Mouse (Mus musculus) embryonic facial prominence, embryonic 11.5 days (tissue): Measurements from ENCODE around the gene Pycr1. TPM values are rescaled to one million over a fixed set of nuclear protein-coding genes. Genes with fewer than 3 reads are reported as not detected.

Experiments
- ATAC-seq: fragments of 200-750 bp; cut with Nextera tagmentation; replicated peaks from 2 replicates; pipeline ENCODE4 v1.8.0; 2017; ENCODE audit warnings: low read depth; ENCODE audit not compliant: insufficient number of reproducible peaks, low FRiP score, low TSS enrichment
- DNase-seq: peaks from one replicate; pipeline ENCODE4 v3.0.0-alpha.2; 2015; ENCODE audit warnings: low spot score
- H3K27ac ChIP-seq: fragments of 300-500 bp; sonication (generic); replicated peaks from 2 replicates; pipeline ENCODE4 v1.5.1; 2014; ENCODE audit warnings: mild to moderate bottlenecking, low read depth, low read length, control low read depth
- H3K27me3 ChIP-seq: fragments of 300-500 bp; sonication (generic); 2 replicates; pipeline ENCODE4 v1.6.1; 2014; ENCODE audit warnings: mild to moderate bottlenecking, low read length, moderate library complexity, mixed read lengths; ENCODE audit not compliant: control insufficient read depth, insufficient read depth
- H3K36me3 ChIP-seq: fragments of 300-500 bp; sonication (generic); replicated peaks from 2 replicates; pipeline ENCODE4 v1.6.1; 2014; ENCODE audit warnings: low read depth, mild to moderate bottlenecking, low read length, moderate library complexity, mixed read lengths; ENCODE audit not compliant: control insufficient read depth, insufficient read depth
- H3K4me1 ChIP-seq: fragments of 300-500 bp; sonication (generic); 2 replicates; pipeline ENCODE4 v1.6.1; 2014; ENCODE audit warnings: low read length, mixed read lengths; ENCODE audit not compliant: control insufficient read depth, insufficient read depth
- H3K4me2 ChIP-seq: fragments of 300-500 bp; sonication (generic); 2 replicates; pipeline ENCODE4 v1.6.1; 2014; ENCODE audit warnings: low read depth, mild to moderate bottlenecking, control low read depth, low read length, moderate library complexity
- H3K4me3 ChIP-seq: fragments of 300-500 bp; sonication (generic); 2 replicates; pipeline ENCODE4 v1.5.1; 2014; ENCODE audit warnings: low read depth, low read length, control low read depth
- H3K9ac ChIP-seq: fragments of 300-500 bp; sonication (generic); replicated peaks from 2 replicates; pipeline ENCODE4 v1.6.1; 2014; ENCODE audit warnings: mild to moderate bottlenecking, control low read depth, low read length
- H3K9me3 ChIP-seq: fragments of 300-500 bp; sonication (generic); replicated peaks from 2 replicates; pipeline ENCODE4 v1.6.1; 2016; ENCODE audit warnings: mild to moderate bottlenecking, low read length, inconsistent platforms, mixed read lengths; ENCODE audit not compliant: control insufficient read depth
- WGBS: fragments of 180-500 bp; shearing (Covaris S2); extraction: QIAGEN DNeasy Blood & Tissue Kit; methylation state at CpG from one replicate; pipeline ENCODE4 v1.1.7; 2014; 5-methylcytosine and 5-hydroxymethylcytosine counted together
- polyA plus RNA-seq: library from polyadenylated mRNA; unstranded; fragments of >200 nt; fragmentation: Nextera tagmentation; extraction: Ambion mirVana; gene quantifications from 2 replicates; pipeline ENCODE4 v1.2.1, GENCODE M21; 2014

Gene Pycr1
- polyA plus RNA-seq, 1 experiment from 2014 or later = 27.1 TPM

DNA sequence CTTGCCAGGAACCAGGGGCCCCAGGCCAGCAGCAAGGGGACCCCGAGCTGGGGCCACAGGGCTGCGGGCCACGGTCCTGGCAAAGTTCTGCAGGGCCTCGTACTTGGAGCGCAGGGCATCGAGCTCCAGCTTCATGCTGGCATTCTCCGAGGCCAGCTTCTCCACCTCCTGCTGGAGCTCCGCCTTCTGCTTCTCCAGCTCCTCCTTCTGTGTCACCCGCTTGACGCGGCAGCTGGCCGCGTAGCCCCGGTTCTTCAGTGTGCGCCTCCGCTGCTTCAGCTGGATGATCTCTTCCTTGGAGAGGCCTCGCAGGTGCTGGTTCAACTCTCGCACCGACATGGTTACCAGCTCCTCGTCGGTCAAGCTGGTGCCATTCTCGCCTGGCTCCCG, 14.2 kb downstream of the Pycr1 start:
- 0 out of 2 replicates have a peak overlapping the region, but pooled peaks have one; percentile 25 for H3K9ac ChIP-seq

DNA sequence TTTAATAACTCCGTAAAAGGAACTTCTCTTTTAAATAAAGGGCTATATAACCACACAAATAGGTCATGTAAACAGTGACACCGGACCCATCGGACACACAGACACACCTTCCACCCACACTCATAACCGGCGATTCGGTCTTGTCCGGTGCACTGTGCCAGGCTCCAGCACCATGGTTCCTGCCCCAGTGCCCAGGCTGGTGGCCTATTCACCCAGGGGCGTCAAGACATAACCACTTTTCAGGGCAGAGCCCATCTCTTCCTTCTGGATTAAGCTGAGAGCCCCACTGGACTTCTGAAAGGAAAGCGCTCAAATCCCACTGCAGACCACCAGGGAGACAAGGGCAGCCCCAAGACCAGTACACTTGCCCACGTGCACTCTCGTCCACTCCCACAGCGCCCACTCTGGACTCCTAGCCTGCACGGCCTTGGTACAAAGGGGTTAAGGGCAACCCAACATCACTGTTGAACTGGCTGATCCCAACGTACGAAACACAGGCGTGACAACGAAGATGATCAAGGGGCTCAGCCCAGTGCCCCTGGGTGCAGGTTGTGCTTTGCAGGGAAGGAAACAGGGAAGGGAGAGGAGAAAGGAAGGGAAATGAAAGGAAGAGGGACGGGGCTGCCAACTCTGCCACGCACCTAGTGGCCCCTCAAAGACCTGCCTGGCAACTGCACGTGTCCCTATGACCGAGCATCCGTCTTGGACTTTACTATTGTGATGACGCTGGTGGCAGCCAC, 14.8 kb downstream of the Pycr1 start:
- Histone ChIP-seq H3K4me3 (no peak overlapping the region), H3K4me2 (no peak overlapping the region), H3K27me3 (no peaks in the 10 kb centered on the region), H3K9me3 (no peaks in the 10 kb centered on the region), H3K36me3 (no peaks in the 10 kb centered on the region; the same call in none of the 2 replicates), H3K27ac (no peak overlapping the region), H3K4me1 (peaks cover 11% of the 10 kb centered on the region; the same call in 1 of the 2 replicates), H3K9ac (no peak overlapping the region; the same call in 1 of the 2 replicates)
- ATAC-seq (no peak), DNase-seq (no peak)
- 93% methylated on average over 23 of the region's 23 CpGs for WGBS

More for the DNA sequence above, 14.2 kb downstream of the Pycr1 start:
- no peak overlapping the region for H3K27ac ChIP-seq
- H3K4me3 ChIP-seq = no peak overlapping the region
- DNase-seq (no peak), ATAC-seq (no peak)
- H3K36me3 ChIP-seq = no peaks in the 10 kb centered on the region; the same call in none of the 2 replicates
- H3K9me3 ChIP-seq = no peaks in the 10 kb centered on the region
- no peaks in the 10 kb centered on the region for H3K27me3 ChIP-seq
- H3K4me2 ChIP-seq = peak overlapping the region; percentile 19
- H3K4me1 ChIP-seq = peaks cover 9% of the 10 kb centered on the region; the same call in 1 of the 2 replicates
- 74% methylated on average over 23 of the region's 23 CpGs for WGBS

DNA sequence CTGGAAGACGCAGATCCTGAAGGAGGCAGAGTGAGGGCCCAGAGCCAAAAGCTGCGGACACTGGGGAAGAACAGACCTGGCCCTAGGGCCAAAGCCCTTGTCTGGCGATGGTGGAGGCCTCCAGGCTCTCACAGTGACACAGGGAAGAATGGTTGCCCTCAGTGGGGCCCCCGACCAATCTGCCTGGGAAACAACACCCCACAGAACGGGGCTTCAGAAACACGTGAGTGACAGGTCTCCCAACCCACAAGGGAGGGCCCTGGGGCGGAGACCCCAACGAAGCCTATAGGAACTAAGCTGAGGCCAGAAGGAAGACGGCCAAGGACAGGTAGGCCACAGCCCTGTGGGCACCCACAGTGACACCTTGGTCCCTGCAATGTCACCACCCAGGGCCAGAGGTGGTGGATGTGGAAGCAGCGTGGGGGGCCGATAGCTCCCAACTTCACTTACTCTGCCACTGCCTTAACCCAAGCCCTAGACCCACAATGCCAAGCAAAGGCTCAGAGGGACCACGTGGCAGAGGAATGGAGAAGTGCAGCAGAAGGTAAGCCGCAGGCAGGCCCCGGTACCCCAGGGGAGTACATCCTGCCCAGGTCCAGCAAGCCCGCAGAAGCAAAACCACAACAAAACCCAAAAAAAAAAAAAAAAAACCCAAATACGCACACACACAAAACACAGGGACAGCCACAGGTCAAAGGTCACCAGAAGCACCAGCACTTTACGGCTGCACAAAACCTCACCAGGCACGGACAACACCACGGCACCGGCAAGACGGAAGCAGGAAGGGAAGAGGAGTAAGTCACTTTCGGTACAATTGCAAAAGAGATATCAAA, 15.9 kb downstream of the Pycr1 start:
- Histone ChIP-seq H3K4me2 (no peak overlapping the region), H3K27ac (no peak overlapping the region), H3K9ac (no peak overlapping the region), H3K9me3 (no peaks in the 10 kb centered on the region), H3K36me3 (no peaks in the 10 kb centered on the region; the same call in none of the 2 replicates), H3K27me3 (no peaks in the 10 kb centered on the region), H3K4me1 (peaks cover 11% of the 10 kb centered on the region; the same call in 1 of the 2 replicates), H3K4me3 (no peak overlapping the region)
- DNase-seq (no peak), ATAC-seq (no peak)
- WGBS = 78% methylated on average over 22 of the region's 22 CpGs

DNA sequence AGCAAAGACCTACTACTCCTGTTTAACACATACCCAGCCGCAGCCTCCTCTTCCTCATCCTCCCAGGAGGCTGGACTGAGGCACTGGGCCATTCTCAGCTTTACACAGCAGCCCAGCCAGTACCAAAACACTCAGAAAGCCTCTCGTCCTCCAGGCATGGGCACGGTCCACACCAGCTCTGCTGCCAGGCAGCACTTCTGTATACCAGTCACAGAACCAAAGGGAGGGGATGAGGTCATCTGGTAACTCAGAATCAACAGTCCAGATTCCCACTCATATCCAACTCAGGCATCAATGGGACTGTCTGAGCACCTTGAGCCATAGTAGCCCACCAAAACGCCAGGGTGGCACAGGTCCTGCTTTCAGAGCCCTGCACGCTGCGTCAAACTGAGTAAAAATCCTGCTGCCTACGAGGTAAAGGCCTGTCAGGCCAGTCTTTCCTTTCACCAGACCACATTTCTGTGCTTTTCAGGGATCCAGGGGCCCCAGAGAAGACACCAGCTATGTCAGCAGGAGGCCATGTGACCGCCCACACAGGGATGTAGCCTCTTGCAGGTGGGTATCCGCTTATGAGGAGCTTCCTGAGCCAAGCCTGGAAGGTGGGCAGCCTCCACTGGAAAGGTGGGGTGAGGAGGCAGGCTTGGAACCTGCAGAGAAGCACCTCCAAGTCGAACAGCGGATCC, 16.6 kb downstream of the Pycr1 start:
- Histone ChIP-seq H3K9ac (no peak overlapping the region), H3K9me3 (no peaks in the 10 kb centered on the region), H3K27ac (no peak overlapping the region), H3K36me3 (no peaks in the 10 kb centered on the region; the same call in none of the 2 replicates), H3K4me3 (no peak overlapping the region), H3K4me2 (no peak overlapping the region), H3K4me1 (peaks cover 9% of the 10 kb centered on the region; the same call in 1 of the 2 replicates), H3K27me3 (no peaks in the 10 kb centered on the region)
- ATAC-seq = no peak
- no peak for DNase-seq
- WGBS = 86% methylated on average over 11 of the region's 11 CpGs

DNA sequence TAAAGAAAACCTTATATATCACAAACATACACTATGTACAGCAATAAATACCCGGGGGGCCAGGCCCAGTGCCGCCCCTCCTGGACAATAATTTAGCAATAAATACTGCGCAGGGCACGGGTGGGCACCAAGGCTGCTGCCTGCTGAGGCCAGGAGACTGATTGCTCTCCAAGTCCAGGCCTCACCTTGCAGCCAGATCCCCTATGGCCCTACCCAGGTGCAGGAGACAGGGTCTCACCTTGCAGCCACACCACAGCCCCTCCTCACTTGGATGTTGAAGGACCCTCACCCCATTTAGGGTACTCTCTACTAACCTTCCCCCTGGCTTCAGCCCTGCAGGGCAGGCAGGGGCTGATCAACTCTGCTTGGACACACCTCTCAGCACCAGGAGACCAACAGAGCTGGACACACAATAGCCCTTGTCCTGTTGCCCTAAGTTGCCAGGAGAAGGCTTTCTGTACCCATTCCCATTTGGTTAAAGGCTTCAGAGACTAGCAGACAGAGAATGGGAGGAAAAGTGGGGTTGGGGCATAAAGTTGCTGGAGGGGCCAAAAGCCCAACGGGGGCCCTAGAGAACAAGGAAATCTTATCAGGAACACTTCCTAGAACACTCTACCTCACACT, 18.3 kb downstream of the Pycr1 start, which contains the start of gene Sirt7:
Gene Sirt7 (minus strand): TSS at position 89 of the 624 bp plus-strand sequence.
- WGBS = 22% methylated on average over 5 of the region's 5 CpGs
- H3K27ac ChIP-seq = peak within 1 kb of the TSS; percentile 67; the same call in 1 of the 2 replicates
- peak; percentile 46 for ATAC-seq
- no peak for DNase-seq
- H3K4me2 ChIP-seq = peak within 1 kb of the TSS; percentile 98
- peak within 1 kb of the TSS; percentile 74 for H3K9ac ChIP-seq
- no peaks in the 10 kb centered on the region for H3K27me3 ChIP-seq
- H3K4me1 ChIP-seq = peaks cover 2% of the 10 kb centered on the region; the same call in 1 of the 2 replicates
- peak within 1 kb of the TSS; percentile 99 for H3K4me3 ChIP-seq
- no peaks in the 10 kb centered on the region for H3K9me3 ChIP-seq
- no peaks in the 10 kb centered on the region; the same call in none of the 2 replicates for H3K36me3 ChIP-seq

DNA sequence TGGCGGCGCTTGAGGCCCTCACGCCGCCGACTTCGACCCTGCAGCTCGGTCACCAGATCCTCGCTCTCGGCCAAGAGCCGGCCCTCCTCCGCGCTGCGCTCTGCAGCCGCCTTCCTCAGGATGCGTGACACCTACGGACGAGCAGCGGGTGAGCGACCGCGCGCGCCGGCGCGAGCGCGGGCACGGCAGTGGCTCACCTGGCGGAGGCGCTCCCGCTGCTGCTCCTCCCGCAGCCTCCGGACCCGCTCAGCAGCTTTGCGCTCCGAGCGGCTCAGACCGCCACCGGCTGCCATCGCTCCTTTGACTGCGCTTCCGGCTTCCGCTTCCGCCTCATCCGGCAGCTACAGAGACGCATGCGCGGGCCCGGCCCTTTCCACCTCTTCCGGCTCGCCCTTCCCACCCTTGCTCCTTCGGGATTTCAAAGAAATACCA, 18.9 kb downstream of the Pycr1 start:
- H3K27me3 ChIP-seq = no peaks in the 10 kb centered on the region
- under 1% methylated on average over 53 of the region's 53 CpGs for WGBS
- H3K4me2 ChIP-seq = peak overlapping the region; percentile 98
- no peaks in the 10 kb centered on the region for H3K9me3 ChIP-seq
- ATAC-seq (peak; percentile 60; the same call in 1 of the 2 replicates), DNase-seq (peak; percentile 92)
- no peaks in the 10 kb centered on the region; the same call in none of the 2 replicates for H3K36me3 ChIP-seq
- H3K27ac ChIP-seq = peak overlapping the region; percentile 67; the same call in 1 of the 2 replicates
- H3K4me3 ChIP-seq = peak overlapping the region; percentile 99
- peaks cover 2% of the 10 kb centered on the region; the same call in 1 of the 2 replicates for H3K4me1 ChIP-seq
- H3K9ac ChIP-seq = peak overlapping the region; percentile 74
